Mouse (Mus musculus) thymus, adult 2 months (tissue): ENCODE results near the gene Lnpk.

Experiments
- CTCF ChIP-seq: fragments of 200-500 bp; IDR thresholded peaks from 2 replicates; pipeline ENCODE4 v1.5.1; 2012; ENCODE audit warnings: mild to moderate bottlenecking, control low read depth, low read length, moderate library complexity, borderline replicate concordance; ENCODE audit not compliant: control insufficient read depth, poor library complexity, insufficient read depth; ENCODE audit errors: extremely low read depth
- POLR2A ChIP-seq: fragments of 200-500 bp; IDR thresholded peaks from 2 replicates; pipeline ENCODE4 v1.6.1; 2012; ENCODE audit warnings: mild to moderate bottlenecking, low read length, control low read depth, moderate library complexity; ENCODE audit not compliant: control insufficient read depth, poor library complexity, insufficient read depth; ENCODE audit errors: extremely low read depth

DNA sequence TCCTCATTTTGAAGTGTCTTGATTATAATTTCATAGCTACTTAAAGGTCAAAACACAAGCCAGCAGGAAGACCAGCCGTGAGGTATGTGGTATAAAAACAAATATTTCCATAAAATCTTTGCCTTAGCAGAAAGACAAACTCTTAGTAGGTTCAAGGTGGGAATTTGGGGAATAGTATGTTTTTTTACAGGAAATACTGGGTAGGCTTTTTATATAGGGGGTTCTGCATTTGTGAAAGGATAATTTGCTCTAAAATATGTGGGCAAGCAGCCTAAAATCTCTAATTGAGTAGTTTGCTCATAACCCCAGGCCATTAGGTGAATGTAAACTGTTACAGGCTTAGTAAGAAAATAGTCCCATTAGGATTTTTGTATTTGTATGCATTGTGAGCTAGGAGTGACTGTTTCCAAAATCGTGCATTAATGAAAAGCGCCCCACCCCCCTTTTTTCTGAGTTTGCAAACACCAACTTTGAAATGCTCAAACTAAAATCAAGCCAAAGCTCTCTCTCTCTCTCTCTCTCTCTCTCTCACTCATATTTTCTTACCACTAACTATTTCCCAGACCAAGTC is 40.5 kb upstream of the Lnpk start:
- TF ChIP-seq POLR2A (no peak), CTCF (no peak)
